Mouse (Mus musculus) C2C12 (cell line): Measurements from ENCODE around the gene Rnf149. TPM values are rescaled to one million over a fixed set of nuclear protein-coding genes. Genes with fewer than 3 reads are reported as not detected.

ENCODE experiments used
- H3K27me3 ChIP-seq: one replicate; pipeline ENCODE4 v1.6.1; 2011; ENCODE audit not compliant: control insufficient read depth, insufficient read depth, insufficient read length
- H3K36me3 ChIP-seq: one replicate; pipeline ENCODE4 v1.6.1; 2011; ENCODE audit not compliant: control insufficient read depth, insufficient read depth
- H3K4me3 ChIP-seq: one replicate; pipeline ENCODE4 v1.5.1; 2011; ENCODE audit warnings: mild to moderate bottlenecking, control low read depth; ENCODE audit not compliant: poor library complexity, insufficient read depth, severe bottlenecking
- H3K79me2 ChIP-seq: one replicate; pipeline ENCODE4 v1.6.1; 2011; ENCODE audit not compliant: control insufficient read depth, insufficient read depth
- H3K79me3 ChIP-seq: one replicate; pipeline ENCODE4 v1.6.1; 2011; ENCODE audit warnings: low read depth, control low read depth
- H3ac ChIP-seq: one replicate; pipeline ENCODE3; 2011; ENCODE audit warnings: low read depth; ENCODE audit not compliant: control insufficient read depth, insufficient read length
- CEBPB ChIP-seq: IDR thresholded peaks from one replicate; pipeline ENCODE4 v1.6.1; 2011; ENCODE audit warnings: low read depth, mild to moderate bottlenecking, control low read depth, moderate library complexity
- CTCF ChIP-seq: IDR thresholded peaks from one replicate; pipeline ENCODE4 v1.5.1; 2011; ENCODE audit not compliant: control insufficient read depth, insufficient read depth, insufficient read length
- FOSL1 ChIP-seq: IDR thresholded peaks from one replicate; pipeline ENCODE4 v1.8.0; 2011; ENCODE audit warnings: mild to moderate bottlenecking, low read length; ENCODE audit not compliant: poor library complexity, insufficient read depth, severe bottlenecking
- MAX ChIP-seq: IDR thresholded peaks from one replicate; pipeline ENCODE4 v1.6.1; 2011; ENCODE audit warnings: mild to moderate bottlenecking, control low read depth
- MYOD1 ChIP-seq: IDR thresholded peaks from one replicate; pipeline ENCODE4 v1.6.1; 2011; ENCODE audit warnings: low read depth; ENCODE audit not compliant: control insufficient read depth, insufficient read length
- MYOG ChIP-seq: IDR thresholded peaks from one replicate; pipeline ENCODE4 v1.6.1; 2011; ENCODE audit not compliant: control insufficient read depth, insufficient read length; ENCODE audit errors: extremely low read depth
- USF1 ChIP-seq: IDR thresholded peaks from one replicate; pipeline ENCODE4 v1.6.1; 2011; ENCODE audit warnings: low read depth, mild to moderate bottlenecking, control low read depth, moderate library complexity
- polyA plus RNA-seq: library from polyadenylated mRNA; unstranded; fragments of >200 nt; fragmentation: generic; extraction: Trizol; gene quantifications from one replicate; pipeline ENCODE4 v1.2.1, GENCODE M21; 2012; ENCODE audit warnings: missing spikeins

Rnf149 gene
- polyA plus RNA-seq, 1 experiment, result 23.0 TPM

DNA sequence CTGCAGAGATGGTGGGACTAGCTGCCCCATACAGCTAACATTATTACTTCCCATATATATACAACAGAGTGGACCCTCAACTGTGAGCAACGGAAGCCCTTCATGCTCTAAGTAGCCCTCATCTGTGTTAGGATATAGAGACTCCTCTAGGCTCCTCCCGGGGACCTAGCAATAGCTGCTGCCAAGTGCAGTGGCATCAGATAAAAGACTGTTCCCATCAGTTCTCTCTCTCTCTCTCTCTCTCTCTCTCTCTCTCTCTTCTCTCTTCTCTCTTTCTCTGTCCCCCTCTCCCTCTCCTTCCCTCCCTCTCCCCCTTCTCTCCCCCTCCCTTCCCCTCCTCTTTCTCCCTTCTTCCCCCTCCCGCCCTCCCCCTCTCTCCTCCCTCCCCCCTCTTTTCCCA, 4.0 kb upstream of the Rnf149 start:
- H3K27me3 ChIP-seq, result peaks cover 21% of the 10 kb centered on the region
- peaks cover 4% of the 10 kb centered on the region for H3K79me3 ChIP-seq
- peaks cover 9% of the 10 kb centered on the region for H3K79me2 ChIP-seq
- TF ChIP-seq MAX, result no peak
- TF ChIP-seq MYOD1, result no peak
- TF ChIP-seq CEBPB, result no peak
- TF ChIP-seq CTCF, result no peak
- no peak for TF ChIP-seq MYOG
- TF ChIP-seq USF1, result no peak
- TF ChIP-seq FOSL1, result no peak
- H3K36me3 ChIP-seq, result no peaks in the 10 kb centered on the region
- H3ac ChIP-seq, result no peak overlapping the region
- H3K4me3 ChIP-seq, result no peak overlapping the region

- peaks cover 30% of the 10 kb centered on the region for H3K79me2 ChIP-seq
- no peak overlapping the region for H3K4me3 ChIP-seq
- H3K27me3 ChIP-seq, result peaks cover 13% of the 10 kb centered on the region
- peaks cover 24% of the 10 kb centered on the region for H3K79me3 ChIP-seq
- no peak overlapping the region for H3ac ChIP-seq
- no peaks in the 10 kb centered on the region for H3K36me3 ChIP-seq
- no peak for TF ChIP-seq MAX
- no peak for TF ChIP-seq MYOD1
- TF ChIP-seq USF1, result no peak
- no peak for TF ChIP-seq CTCF
- TF ChIP-seq FOSL1, result no peak
- no peak for TF ChIP-seq MYOG
- no peak for TF ChIP-seq CEBPB
Measured at GRCm38 (mm10) chr1:39579139-39579538, 1.9 kb upstream of the Rnf149 start.

DNA sequence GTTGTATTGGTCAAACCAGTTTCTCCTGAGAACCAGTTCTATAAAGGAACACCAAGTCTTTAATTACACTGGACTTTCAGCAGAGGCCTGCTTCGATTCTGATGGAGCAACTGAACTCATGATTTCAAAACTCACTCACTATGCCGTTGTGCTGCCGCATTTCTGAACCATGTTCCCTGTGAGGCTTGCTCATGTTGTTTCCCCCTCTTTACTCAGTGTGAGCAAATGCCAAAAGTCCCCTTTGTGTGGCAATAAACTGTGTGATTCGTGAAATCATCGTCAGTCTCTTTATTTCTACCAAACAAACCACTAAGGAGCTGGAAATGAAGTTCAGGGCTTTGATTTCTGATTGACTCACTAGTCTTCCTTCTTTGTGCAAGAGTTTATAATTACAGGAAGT, 1.2 kb upstream of the Rnf149 start:
- H3K79me3 ChIP-seq, result peaks cover 29% of the 10 kb centered on the region
- no peak overlapping the region for H3K4me3 ChIP-seq
- no peak for TF ChIP-seq MYOD1
- no peak for TF ChIP-seq CTCF
- TF ChIP-seq MYOG, result no peak
- no peak for TF ChIP-seq MAX
- no peak for TF ChIP-seq USF1
- no peak for TF ChIP-seq FOSL1
- TF ChIP-seq CEBPB, result no peak
- H3ac ChIP-seq, result no peak overlapping the region
- no peaks in the 10 kb centered on the region for H3K36me3 ChIP-seq
- H3K79me2 ChIP-seq, result peaks cover 37% of the 10 kb centered on the region
- H3K27me3 ChIP-seq, result peaks cover 13% of the 10 kb centered on the region

DNA sequence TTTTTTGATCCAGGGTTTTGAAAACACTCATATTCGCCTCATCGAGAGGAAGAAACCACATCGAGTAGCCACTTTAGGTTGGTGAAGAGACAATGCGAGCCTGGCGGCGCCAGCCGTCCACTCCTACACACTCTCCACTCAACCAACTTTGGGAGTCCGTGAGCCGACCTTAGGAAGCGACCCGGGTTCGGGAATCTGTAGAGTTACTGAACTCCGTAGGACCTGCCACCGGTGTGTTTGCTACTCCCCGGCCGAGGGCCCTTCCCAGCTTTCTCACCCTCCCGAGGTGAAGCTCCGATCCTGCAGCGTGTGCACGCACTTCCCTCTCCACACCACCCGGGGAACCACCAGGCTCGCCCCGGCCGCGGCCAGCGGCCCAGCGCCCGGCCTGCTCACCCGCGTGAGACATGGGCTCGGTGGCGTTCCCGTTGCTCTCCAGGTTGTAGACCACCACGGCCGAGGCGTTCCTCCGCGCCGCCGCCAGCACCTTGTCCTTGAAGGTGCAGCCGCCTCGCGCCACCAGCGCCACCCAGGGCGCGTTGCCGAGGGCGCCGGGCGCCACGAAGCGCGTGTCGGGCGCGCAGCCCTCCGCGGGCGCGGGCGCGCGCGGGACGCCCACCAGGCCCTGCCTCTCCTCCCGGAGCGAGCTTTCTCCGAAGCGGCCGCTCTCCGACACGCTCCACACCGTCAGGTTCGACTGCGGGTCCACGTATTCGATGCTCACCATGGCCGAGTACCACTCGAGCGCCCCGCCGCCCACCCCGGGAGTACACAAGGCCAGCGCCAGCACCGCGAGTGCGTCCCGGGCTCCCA, 568 bp downstream of the Rnf149 start:
- no peaks in the 10 kb centered on the region for H3K27me3 ChIP-seq
- no peaks in the 10 kb centered on the region for H3K36me3 ChIP-seq
- H3K79me3 ChIP-seq, result peaks cover 43% of the 10 kb centered on the region
- peak overlapping the region; percentile 91 for H3ac ChIP-seq
- no peak for TF ChIP-seq MAX
- no peak for TF ChIP-seq CEBPB
- no peak for TF ChIP-seq MYOG
- no peak for TF ChIP-seq USF1
- TF ChIP-seq CTCF, result no peak
- TF ChIP-seq MYOD1, result no peak
- no peak for TF ChIP-seq FOSL1
- H3K4me3 ChIP-seq, result peak overlapping the region; percentile 72
- peaks cover 55% of the 10 kb centered on the region for H3K79me2 ChIP-seq

- H3ac ChIP-seq, result peak overlapping the region; percentile 91
- H3K79me2 ChIP-seq, result peaks cover 63% of the 10 kb centered on the region
- no peaks in the 10 kb centered on the region for H3K36me3 ChIP-seq
- no peak for TF ChIP-seq USF1
- no peak for TF ChIP-seq MYOD1
- H3K27me3 ChIP-seq, result no peaks in the 10 kb centered on the region
- peak overlapping the region; percentile 72 for H3K4me3 ChIP-seq
- peaks cover 48% of the 10 kb centered on the region for H3K79me3 ChIP-seq
Measured at GRCm38 (mm10) chr1:39575778-39576375, 1.3 kb downstream of the Rnf149 start.

DNA sequence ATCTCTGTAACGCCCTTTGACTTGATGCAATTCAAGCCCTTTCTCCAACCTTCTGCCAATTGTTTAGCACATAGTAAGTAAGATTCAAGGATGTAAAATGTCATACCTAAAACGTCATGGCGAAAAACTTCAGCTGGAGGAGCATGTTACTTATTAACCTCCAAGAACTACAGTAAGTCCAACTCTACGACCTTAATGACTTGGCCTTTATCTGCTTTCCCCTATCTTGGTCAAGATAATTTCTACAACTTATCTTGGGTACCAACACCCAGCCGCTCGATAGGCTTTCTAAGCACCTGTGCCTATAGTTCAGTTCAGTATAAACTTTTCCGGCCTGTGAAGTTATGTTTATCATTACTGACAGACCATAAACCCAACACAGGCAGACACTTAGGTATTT, 3.3 kb downstream of the Rnf149 start:
- Histone ChIP-seq H3ac (no peak overlapping the region), H3K4me3 (no peak overlapping the region), H3K79me3 (peaks cover 64% of the 10 kb centered on the region), H3K79me2 (peaks cover 83% of the 10 kb centered on the region), H3K27me3 (no peaks in the 10 kb centered on the region), H3K36me3 (no peaks in the 10 kb centered on the region)
- no peak for TF ChIP-seq MYOG
- no peak for TF ChIP-seq CTCF
- TF ChIP-seq FOSL1, result no peak
- TF ChIP-seq CEBPB, result no peak
- TF ChIP-seq MAX, result no peak
- TF ChIP-seq MYOD1, result no peak
- no peak for TF ChIP-seq USF1
